Mouse (Mus musculus) heart, embryonic 15.5 days (tissue): ENCODE results near the gene Mt3. TPM values are rescaled to one million over a fixed set of nuclear protein-coding genes. Genes with fewer than 3 reads are reported as not detected.
A peak's percentile ranks its signal among the peaks of the same experiment; 100 is the strongest.
"Not testable (repeated sequence)": the region's sequence is repeated elsewhere in the genome, so short reads cannot be mapped to it uniquely, and the experiment has no call there.

Source experiments
- ATAC-seq: fragments of 200-750 bp; cut with Nextera tagmentation; replicated peaks from 2 replicates; pipeline ENCODE4 v1.8.0; 2017; ENCODE audit warnings: low read depth, moderate TSS enrichment; ENCODE audit not compliant: insufficient number of reproducible peaks, insufficient read depth, low FRiP score
- H3K27ac ChIP-seq: fragments of 300-500 bp; sonication (generic); 2 replicates; pipeline ENCODE4 v1.5.1; 2015; ENCODE audit warnings: mild to moderate bottlenecking, inconsistent platforms
- H3K27me3 ChIP-seq: fragments of 300-500 bp; sonication (generic); 2 replicates; pipeline ENCODE4 v1.6.1; 2015; ENCODE audit warnings: inconsistent platforms
- H3K36me3 ChIP-seq: fragments of 300-500 bp; sonication (generic); 2 replicates; pipeline ENCODE4 v1.6.1; 2015; ENCODE audit warnings: mild to moderate bottlenecking, inconsistent platforms
- H3K4me1 ChIP-seq: fragments of 300-500 bp; sonication (generic); replicated peaks from 2 replicates; pipeline ENCODE4 v1.6.1; 2015; ENCODE audit warnings: inconsistent platforms
- H3K4me2 ChIP-seq: fragments of 300-500 bp; sonication (generic); 2 replicates; pipeline ENCODE4 v1.6.1; 2015; ENCODE audit warnings: inconsistent platforms, mild to moderate bottlenecking, moderate library complexity
- H3K4me3 ChIP-seq: fragments of 300-500 bp; sonication (generic); 2 replicates; pipeline ENCODE4 v1.5.1; 2015; ENCODE audit warnings: mild to moderate bottlenecking, inconsistent platforms
- H3K9ac ChIP-seq: fragments of 300-500 bp; sonication (generic); 2 replicates; pipeline ENCODE4 v1.6.1; 2015; ENCODE audit warnings: mild to moderate bottlenecking, inconsistent platforms
- H3K9me3 ChIP-seq: fragments of 300-500 bp; sonication (generic); replicated peaks from 2 replicates; pipeline ENCODE4 v1.6.1; 2016; ENCODE audit warnings: inconsistent platforms
- WGBS: fragments of 180-500 bp; shearing (Covaris S2); methylation state at CpG from one replicate; pipeline ENCODE4 v1.1.7; 2015; ENCODE audit warnings: mixed read lengths; 5-methylcytosine and 5-hydroxymethylcytosine counted together
- polyA plus RNA-seq: library from polyadenylated mRNA; unstranded; fragments of >200 nt; fragmentation: Nextera tagmentation; extraction: Ambion mirVana; gene quantifications from 2 replicates; pipeline ENCODE4 v1.2.1, GENCODE M21; 2015

Mt3 gene
- polyA plus RNA-seq, 1 experiment from 2014 or later: 69.8 TPM

- Histone ChIP-seq H3K4me1 (no peaks in the 10 kb centered on the region), H3K4me2 (no peak overlapping the region), H3K9me3 (no peaks in the 10 kb centered on the region), H3K27ac (no peak overlapping the region), H3K27me3 (no peaks in the 10 kb centered on the region; the same call in 1 of the 2 replicates), H3K4me3 (no peak overlapping the region), H3K9ac (no peak overlapping the region), H3K36me3 (no peaks in the 10 kb centered on the region)
- no peak for ATAC-seq
- 72% methylated on average over 6 of the region's 6 CpGs for WGBS
Measured at GRCm38 (mm10) chr8:94127711-94128110, 24.7 kb upstream of the Mt3 start.

- no peak overlapping the region for H3K4me3 ChIP-seq
- H3K9ac ChIP-seq: no peak overlapping the region
- no peaks in the 10 kb centered on the region for H3K4me1 ChIP-seq
- WGBS: 83% methylated on average over 6 of the region's 6 CpGs
- no peak overlapping the region for H3K4me2 ChIP-seq
- H3K36me3 ChIP-seq: no peaks in the 10 kb centered on the region
- no peak for ATAC-seq
- H3K9me3 ChIP-seq: no peaks in the 10 kb centered on the region
- no peak overlapping the region for H3K27ac ChIP-seq
- H3K27me3 ChIP-seq: no peaks in the 10 kb centered on the region; the same call in 1 of the 2 replicates
Measured at GRCm38 (mm10) chr8:94129133-94129789, 23.1 kb upstream of the Mt3 start.

GRCm38 (mm10) chr8:94130126-94130525 is 22.3 kb upstream of the Mt3 start:
- Histone ChIP-seq H3K4me3 (no peak overlapping the region), H3K27me3 (no peaks in the 10 kb centered on the region), H3K36me3 (no peaks in the 10 kb centered on the region), H3K4me1 (no peaks in the 10 kb centered on the region), H3K4me2 (no peak overlapping the region), H3K9me3 (no peaks in the 10 kb centered on the region), H3K9ac (no peak overlapping the region), H3K27ac (no peak overlapping the region)
- 80% methylated on average over 4 of the region's 4 CpGs for WGBS
- no peak for ATAC-seq

- Histone ChIP-seq H3K4me1 (no peaks in the 10 kb centered on the region), H3K9ac (no peak overlapping the region), H3K27me3 (no peaks in the 10 kb centered on the region), H3K4me2 (no peak overlapping the region), H3K4me3 (no peak overlapping the region), H3K9me3 (no peaks in the 10 kb centered on the region), H3K36me3 (no peaks in the 10 kb centered on the region), H3K27ac (no peak overlapping the region)
- WGBS: 69% methylated on average over 5 of the region's 5 CpGs
- no peak for ATAC-seq
Measured at GRCm38 (mm10) chr8:94132096-94132495, 20.3 kb upstream of the Mt3 start.

GRCm38 (mm10) chr8:94134601-94135000 is 17.8 kb upstream of the Mt3 start:
- H3K4me2 ChIP-seq, H3K36me3 ChIP-seq, H3K27ac ChIP-seq, H3K4me3 ChIP-seq, H3K9ac ChIP-seq, H3K9me3 ChIP-seq, ATAC-seq, H3K4me1 ChIP-seq, H3K27me3 ChIP-seq: not testable (repeated sequence)
- WGBS: 51% methylated on average over 3 of the region's 3 CpGs

GRCm38 (mm10) chr8:94135556-94135955 is 16.9 kb upstream of the Mt3 start:
- Histone ChIP-seq H3K36me3 (no peaks in the 10 kb centered on the region), H3K4me3 (no peak overlapping the region)

GRCm38 (mm10) chr8:94136192-94136591 is 16.2 kb upstream of the Mt3 start:
- no peak overlapping the region for H3K4me2 ChIP-seq
- H3K27ac ChIP-seq: no peak overlapping the region
- H3K27me3 ChIP-seq: no peaks in the 10 kb centered on the region
- 72% methylated on average over 7 of the region's 7 CpGs for WGBS
- no peaks in the 10 kb centered on the region for H3K4me1 ChIP-seq
- ATAC-seq: no peak
- H3K4me3 ChIP-seq: no peak overlapping the region
- H3K36me3 ChIP-seq: no peaks in the 10 kb centered on the region
- no peak overlapping the region for H3K9ac ChIP-seq
- H3K9me3 ChIP-seq: no peaks in the 10 kb centered on the region

More at GRCm38 (mm10) chr8:94135556-94135955, 16.9 kb upstream of the Mt3 start:
- WGBS: 84% methylated on average over 6 of the region's 6 CpGs
- Histone ChIP-seq H3K9ac (no peak overlapping the region), H3K4me2 (no peak overlapping the region), H3K27ac (no peak overlapping the region), H3K4me1 (no peaks in the 10 kb centered on the region), H3K9me3 (no peaks in the 10 kb centered on the region), H3K27me3 (no peaks in the 10 kb centered on the region)
- ATAC-seq: no peak

- H3K27me3 ChIP-seq: no peaks in the 10 kb centered on the region
- no peak within 1 kb of the TSS for H3K9ac ChIP-seq
- no peaks in the 10 kb centered on the region for H3K4me1 ChIP-seq
- no peaks in the 10 kb centered on the region for H3K36me3 ChIP-seq
- H3K27ac ChIP-seq: no peak within 1 kb of the TSS
- no peaks in the 10 kb centered on the region for H3K9me3 ChIP-seq
- ATAC-seq: no peak
- H3K4me3 ChIP-seq: no peak within 1 kb of the TSS
- 48% methylated on average over 6 of the region's 6 CpGs for WGBS
- H3K4me2 ChIP-seq: no peak within 1 kb of the TSS
Measured at GRCm38 (mm10) chr8:94136933-94137332, 15.5 kb upstream of the Mt3 start, which contains the start of gene Mt4. Mt4 (plus strand) TSS chr8:94137197.

- no peaks in the 10 kb centered on the region for H3K4me1 ChIP-seq
- no peaks in the 10 kb centered on the region for H3K27me3 ChIP-seq
- no peak overlapping the region for H3K4me2 ChIP-seq
- no peak overlapping the region for H3K9ac ChIP-seq
- no peaks in the 10 kb centered on the region for H3K9me3 ChIP-seq
- 79% methylated on average over 4 of the region's 4 CpGs for WGBS
- no peaks in the 10 kb centered on the region for H3K36me3 ChIP-seq
- no peak overlapping the region for H3K4me3 ChIP-seq
- ATAC-seq: no peak
- no peak overlapping the region for H3K27ac ChIP-seq
Measured at GRCm38 (mm10) chr8:94140266-94140795, 12.1 kb upstream of the Mt3 start.

GRCm38 (mm10) chr8:94148236-94148635 is 4.2 kb upstream of the Mt3 start:
- no peak for ATAC-seq
- Histone ChIP-seq H3K9me3 (no peaks in the 10 kb centered on the region), H3K4me3 (no peak overlapping the region), H3K27me3 (peaks cover 14% of the 10 kb centered on the region), H3K4me2 (no peak overlapping the region), H3K9ac (no peak overlapping the region), H3K36me3 (no peaks in the 10 kb centered on the region), H3K27ac (no peak overlapping the region), H3K4me1 (peaks cover 12% of the 10 kb centered on the region)
- 47% methylated on average over 5 of the region's 5 CpGs for WGBS

GRCm38 (mm10) chr8:94150925-94151324 is 1.5 kb upstream of the Mt3 start:
- Histone ChIP-seq H3K4me1 (peaks cover 30% of the 10 kb centered on the region), H3K9ac (no peak overlapping the region), H3K27me3 (peaks cover 14% of the 10 kb centered on the region), H3K4me2 (no peak overlapping the region), H3K4me3 (no peak overlapping the region), H3K27ac (no peak overlapping the region), H3K36me3 (no peaks in the 10 kb centered on the region), H3K9me3 (no peaks in the 10 kb centered on the region)
- ATAC-seq: no peak
- WGBS: 71% methylated on average over 5 of the region's 5 CpGs

- H3K4me3 ChIP-seq: peak overlapping the region; percentile 55
- peak overlapping the region; percentile 83 for H3K4me2 ChIP-seq
- H3K36me3 ChIP-seq: no peaks in the 10 kb centered on the region
- no peak for ATAC-seq
- peaks cover 14% of the 10 kb centered on the region for H3K27me3 ChIP-seq
- 35% methylated on average over 7 of the region's 7 CpGs for WGBS
- no peak overlapping the region for H3K27ac ChIP-seq
- H3K9ac ChIP-seq: no peak overlapping the region
- no peaks in the 10 kb centered on the region for H3K9me3 ChIP-seq
- peaks cover 36% of the 10 kb centered on the region for H3K4me1 ChIP-seq
Measured at GRCm38 (mm10) chr8:94153451-94153850, 1.0 kb downstream of the Mt3 start.
